Mouse (Mus musculus) common myeloid progenitor, adult 5-6 weeks (primary cell): ENCODE data around the gene Prkcd. TPM values are rescaled to one million over a fixed set of nuclear protein-coding genes. Genes with fewer than 3 reads are reported as not detected.
A peak's percentile ranks its signal among the peaks of the same experiment; 100 is the strongest.

Experiments used
- ATAC-seq: replicated peaks from 2 replicates; pipeline ENCODE4 v1.8.0; 2016; ENCODE audit warnings: low read depth, mild to moderate bottlenecking, moderate TSS enrichment, inconsistent platforms; ENCODE audit not compliant: poor library complexity, severe bottlenecking
- total RNA-seq: library from RNA; stranded (forward); fragments of 200-1000, 187-1606 nt; gene quantifications from 2 replicates; pipeline ENCODE4 v1.2.3, GENCODE M21; 2017

The Prkcd gene
- total RNA-seq, result 80.4 and 81.1 TPM in 2 replicates

GRCm38 (mm10) chr14:30625856-30626726, at the start of gene Prkcd:
Prkcd (minus strand) TSS chr14:30626210.
- ATAC-seq, result peak; percentile 43

- ATAC-seq, result peak; percentile 92
Measured at GRCm38 (mm10) chr14:30674947-30675346, 48.9 kb upstream of the Prkcd start.

- peak; percentile 85 for ATAC-seq
Measured at GRCm38 (mm10) chr14:30671986-30672312, 45.9 kb upstream of the Prkcd start.

GRCm38 (mm10) chr14:30671095-30671985, 45.3 kb upstream of the Prkcd start:
- no peak for ATAC-seq

GRCm38 (mm10) chr14:30670161-30670560, 44.2 kb upstream of the Prkcd start:
- ATAC-seq, result no peak

GRCm38 (mm10) chr14:30666604-30667003, 40.6 kb upstream of the Prkcd start:
- ATAC-seq, result no peak

GRCm38 (mm10) chr14:30666061-30666460, 40.1 kb upstream of the Prkcd start:
- no peak for ATAC-seq

- peak; percentile 42 for ATAC-seq
Measured at GRCm38 (mm10) chr14:30655531-30655930, 29.5 kb upstream of the Prkcd start.

GRCm38 (mm10) chr14:30654691-30655228, 28.8 kb upstream of the Prkcd start:
- ATAC-seq, result no peak

- peak; percentile 92 for ATAC-seq
Measured at GRCm38 (mm10) chr14:30653943-30654659, 28.1 kb upstream of the Prkcd start, which contains the start of gene Rft1. Rft1 (plus strand) TSS chr14:30654360.

- ATAC-seq, result peak; percentile 57
Measured at GRCm38 (mm10) chr14:30650969-30651368, 25.0 kb upstream of the Prkcd start.

- no peak for ATAC-seq
Measured at GRCm38 (mm10) chr14:30649745-30650144, 23.7 kb upstream of the Prkcd start.

GRCm38 (mm10) chr14:30648478-30648877, 22.5 kb upstream of the Prkcd start:
- peak; percentile 48 for ATAC-seq

- ATAC-seq, result no peak
Measured at GRCm38 (mm10) chr14:30646486-30646885, 20.5 kb upstream of the Prkcd start.

GRCm38 (mm10) chr14:30645066-30645465, 19.1 kb upstream of the Prkcd start:
- no peak for ATAC-seq

- no peak for ATAC-seq
Measured at GRCm38 (mm10) chr14:30644026-30644425, 18.0 kb upstream of the Prkcd start.

GRCm38 (mm10) chr14:30641748-30642147, 15.7 kb upstream of the Prkcd start:
- ATAC-seq, result peak; percentile 87

- ATAC-seq, result no peak
Measured at GRCm38 (mm10) chr14:30638686-30639085, 12.7 kb upstream of the Prkcd start.

GRCm38 (mm10) chr14:30638009-30638408, 12.0 kb upstream of the Prkcd start:
- ATAC-seq, result no peak

GRCm38 (mm10) chr14:30637087-30637486, 11.1 kb upstream of the Prkcd start:
- ATAC-seq, result no peak
